Mouse (Mus musculus) midbrain, embryonic 11.5 days (tissue): ENCODE measurements around the gene Pnpla8. TPM values are rescaled to one million over a fixed set of nuclear protein-coding genes. Genes with fewer than 3 reads are reported as not detected.
"Not testable (repeated sequence)": the region's sequence is repeated elsewhere in the genome, so short reads cannot be mapped to it uniquely, and the experiment has no call there.

Experiments
- ATAC-seq: fragments of 200-750 bp; cut with Nextera tagmentation; 2 replicates; pipeline ENCODE4 v1.8.0; 2017; ENCODE audit warnings: moderate TSS enrichment, moderate library complexity; ENCODE audit not compliant: low FRiP score
- DNase-seq: peaks from one replicate; pipeline ENCODE4 v3.0.0; 2015; ENCODE audit warnings: low spot score; ENCODE audit errors: missing footprints
- H3K27ac ChIP-seq: fragments of 300-500 bp; sonication (generic); 2 replicates; pipeline ENCODE4 v1.5.1; 2014; ENCODE audit warnings: low read depth, low read length
- H3K27me3 ChIP-seq: fragments of 300-500 bp; sonication (generic); 2 replicates; pipeline ENCODE4 v1.6.1; 2014; ENCODE audit warnings: mild to moderate bottlenecking, low read length, moderate library complexity, mixed read lengths; ENCODE audit not compliant: control insufficient read depth, insufficient read depth
- H3K36me3 ChIP-seq: fragments of 300-500 bp; sonication (generic); 2 replicates; pipeline ENCODE4 v1.6.1; 2014; ENCODE audit warnings: mild to moderate bottlenecking, low read length, moderate library complexity, mixed read lengths; ENCODE audit not compliant: control insufficient read depth, insufficient read depth
- H3K4me1 ChIP-seq: fragments of 300-500 bp; sonication (generic); 2 replicates; pipeline ENCODE4 v1.6.1; 2014; ENCODE audit warnings: low read length; ENCODE audit not compliant: control insufficient read depth, insufficient read depth
- H3K4me2 ChIP-seq: fragments of 300-500 bp; sonication (generic); 2 replicates; pipeline ENCODE4 v1.6.1; 2014; ENCODE audit warnings: mild to moderate bottlenecking, moderate library complexity
- H3K4me3 ChIP-seq: fragments of 300-500 bp; sonication (generic); 2 replicates; pipeline ENCODE4 v1.5.1; 2014; ENCODE audit warnings: low read depth, low read length
- H3K9ac ChIP-seq: fragments of 300-500 bp; sonication (generic); 2 replicates; pipeline ENCODE4 v1.6.1; 2014; ENCODE audit warnings: low read length
- H3K9me3 ChIP-seq: fragments of 300-500 bp; sonication (generic); 2 replicates; pipeline ENCODE4 v1.6.1; 2016; ENCODE audit warnings: low read length; ENCODE audit not compliant: control insufficient read depth
- WGBS: fragments of 180-500 bp; shearing (Covaris S2); extraction: QIAGEN DNeasy Blood & Tissue Kit; methylation state at CpG from one replicate; pipeline ENCODE4 v1.1.7; 2014; 5-methylcytosine and 5-hydroxymethylcytosine counted together
- polyA plus RNA-seq: library from polyadenylated mRNA; unstranded; fragments of >200 nt; fragmentation: Nextera tagmentation; extraction: Ambion mirVana; gene quantifications from 2 replicates; pipeline ENCODE4 v1.2.1, GENCODE M21; 2014

The Pnpla8 gene
- polyA plus RNA-seq, 1 experiment from 2014 or later, result 95.6 TPM

DNA sequence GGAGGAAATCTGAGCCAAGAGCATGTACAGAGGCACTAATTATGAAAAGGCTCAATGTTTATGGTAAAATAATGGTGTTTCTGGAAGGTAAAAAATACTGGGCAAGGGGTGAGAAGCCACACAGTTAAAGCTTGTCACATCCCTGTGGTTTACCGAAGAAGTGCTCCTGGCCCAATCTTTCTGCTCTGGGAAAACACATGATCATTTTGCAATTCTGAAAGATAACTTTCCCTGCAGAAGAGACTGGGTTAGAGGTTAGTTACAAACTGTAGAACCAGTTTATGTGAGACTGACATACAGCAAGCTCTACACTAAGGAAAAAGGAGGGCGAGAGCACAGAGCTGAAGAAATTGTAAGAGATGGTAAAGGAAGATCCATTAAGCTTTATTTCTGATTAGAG lies 46.0 kb downstream of the Pnpla8 start:
- no peak for ATAC-seq
- no peak overlapping the region for H3K9ac ChIP-seq
- DNase-seq, result no peak
- H3K4me3 ChIP-seq, result no peak overlapping the region
- H3K4me1 ChIP-seq, result peaks cover 6% of the 10 kb centered on the region; the same call in 1 of the 2 replicates
- H3K36me3 ChIP-seq, result no peaks in the 10 kb centered on the region
- H3K9me3 ChIP-seq, result no peaks in the 10 kb centered on the region
- WGBS, result 93% methylated on average over 2 of the region's 2 CpGs
- no peaks in the 10 kb centered on the region for H3K27me3 ChIP-seq
- no peak overlapping the region for H3K27ac ChIP-seq
- H3K4me2 ChIP-seq, result no peak overlapping the region

- H3K9ac ChIP-seq, result peak overlapping the region; percentile 84
- H3K4me3 ChIP-seq, result peak overlapping the region; percentile 82
- no peaks in the 10 kb centered on the region for H3K9me3 ChIP-seq
- peak; percentile 100 for ATAC-seq
- under 1% methylated on average over 36 of the region's 38 CpGs for WGBS
- H3K27ac ChIP-seq, result peak overlapping the region; percentile 93
- peak overlapping the region; percentile 74 for H3K4me2 ChIP-seq
- H3K4me1 ChIP-seq, result peaks cover 6% of the 10 kb centered on the region; the same call in 1 of the 2 replicates
- no peaks in the 10 kb centered on the region for H3K36me3 ChIP-seq
- no peaks in the 10 kb centered on the region for H3K27me3 ChIP-seq
- peak; percentile 100 for DNase-seq
Measured at GRCm38 (mm10) chr12:44268728-44269302, 47.6 kb downstream of the Pnpla8 start.

GRCm38 (mm10) chr12:44269311-44269831 lies 48.2 kb downstream of the Pnpla8 start:
- Histone ChIP-seq H3K27ac (peak overlapping the region; percentile 93), H3K9ac (peak overlapping the region; percentile 84), H3K9me3 (no peaks in the 10 kb centered on the region), H3K4me1 (peaks cover 6% of the 10 kb centered on the region; the same call in 1 of the 2 replicates), H3K36me3 (no peaks in the 10 kb centered on the region), H3K27me3 (no peaks in the 10 kb centered on the region), H3K4me3 (peak overlapping the region; percentile 82), H3K4me2 (peak overlapping the region; percentile 74)
- peak; percentile 98 for DNase-seq
- 0% methylated on average over 28 of the region's 46 CpGs for WGBS
- peak; percentile 95 for ATAC-seq

DNA sequence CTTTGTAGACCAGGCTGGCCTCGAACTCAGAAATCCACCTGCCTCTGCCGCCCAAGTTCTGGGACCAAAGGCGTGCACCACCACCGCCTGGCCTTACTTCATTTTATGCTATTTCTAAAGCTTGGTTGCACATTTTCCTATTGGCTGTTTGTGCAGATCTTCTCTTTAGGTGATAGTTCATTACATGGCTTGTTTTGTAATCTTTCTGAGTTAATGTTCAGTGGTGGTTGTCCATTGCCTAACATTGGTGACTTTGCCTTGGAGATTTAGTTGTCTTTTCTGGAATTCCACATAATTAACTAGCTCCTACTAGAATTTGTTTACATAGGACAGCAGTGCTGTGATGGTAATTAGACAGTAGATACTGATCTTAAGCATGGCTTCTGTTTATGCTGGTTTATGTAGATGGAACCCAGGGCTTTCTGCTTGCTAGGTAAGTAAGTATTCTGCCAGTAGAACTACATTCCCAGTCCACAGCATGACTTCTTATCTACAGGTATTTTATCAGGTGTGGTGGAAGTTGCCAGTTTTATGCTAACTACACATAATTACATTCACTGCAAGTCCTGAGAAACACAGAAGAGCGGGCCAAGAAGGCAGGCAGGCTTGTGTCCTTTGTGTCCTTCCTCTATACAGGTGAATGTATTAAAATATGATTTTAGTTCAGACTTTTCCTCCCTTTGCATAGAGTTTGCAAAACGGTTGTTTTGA lies 53.1 kb downstream of the Pnpla8 start:
- H3K27ac ChIP-seq, result no peak overlapping the region
- H3K36me3 ChIP-seq, result no peaks in the 10 kb centered on the region
- WGBS, result 91% methylated on average over 6 of the region's 6 CpGs
- no peak overlapping the region for H3K4me3 ChIP-seq
- H3K27me3 ChIP-seq, result no peaks in the 10 kb centered on the region
- no peaks in the 10 kb centered on the region for H3K9me3 ChIP-seq
- ATAC-seq, result no peak
- no peak for DNase-seq
- H3K4me1 ChIP-seq, result 0 out of 2 replicates have a peak, but pooled peaks cover 2% of the 10 kb centered on the region
- H3K9ac ChIP-seq, result no peak overlapping the region
- no peak overlapping the region for H3K4me2 ChIP-seq

GRCm38 (mm10) chr12:44280147-44280546 lies 59.0 kb downstream of the Pnpla8 start:
- H3K27me3 ChIP-seq, H3K4me2 ChIP-seq, H3K4me3 ChIP-seq, ATAC-seq, DNase-seq, H3K9me3 ChIP-seq, H3K4me1 ChIP-seq, H3K9ac ChIP-seq, H3K36me3 ChIP-seq, H3K27ac ChIP-seq: not testable (repeated sequence)
- 90% methylated on average over 2 of the region's 2 CpGs for WGBS

DNA sequence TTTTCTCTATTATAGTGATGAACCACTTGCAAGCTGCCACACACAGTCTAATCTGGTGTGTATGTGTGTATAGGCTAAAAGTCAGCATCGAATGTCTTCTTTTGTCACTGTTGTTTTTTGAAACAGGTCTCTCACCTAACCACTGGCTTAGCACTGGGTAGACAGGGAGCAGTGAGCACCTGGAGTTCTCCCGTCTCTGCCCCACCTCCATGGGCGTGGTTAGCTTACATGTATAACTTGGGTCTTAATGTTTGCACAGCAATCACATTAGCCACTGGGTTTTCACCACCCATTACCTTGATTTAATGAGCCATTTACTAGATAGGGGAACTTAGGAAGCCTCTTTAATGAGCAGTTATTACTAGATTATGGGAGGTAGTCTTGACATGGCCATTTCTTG lies 60.4 kb downstream of the Pnpla8 start:
- H3K36me3 ChIP-seq, result no peaks in the 10 kb centered on the region
- H3K4me2 ChIP-seq, result no peak overlapping the region
- no peak overlapping the region for H3K4me3 ChIP-seq
- no peak overlapping the region for H3K27ac ChIP-seq
- H3K4me1 ChIP-seq, result no peaks in the 10 kb centered on the region
- H3K9ac ChIP-seq, result no peak overlapping the region
- WGBS, result 89% methylated on average over 3 of the region's 3 CpGs
- DNase-seq (no peak), ATAC-seq (no peak)
- no peaks in the 10 kb centered on the region for H3K27me3 ChIP-seq
- H3K9me3 ChIP-seq, result no peaks in the 10 kb centered on the region

- H3K36me3 ChIP-seq, result no peaks in the 10 kb centered on the region
- ATAC-seq (no peak), DNase-seq (no peak)
- H3K27ac ChIP-seq, result no peak overlapping the region
- no peak overlapping the region for H3K4me2 ChIP-seq
- no peaks in the 10 kb centered on the region for H3K9me3 ChIP-seq
- no peak overlapping the region for H3K9ac ChIP-seq
- WGBS, result 84% methylated on average over 9 of the region's 9 CpGs
- no peaks in the 10 kb centered on the region for H3K4me1 ChIP-seq
- H3K27me3 ChIP-seq, result no peaks in the 10 kb centered on the region
- no peak overlapping the region for H3K4me3 ChIP-seq
Measured at GRCm38 (mm10) chr12:44283378-44283777, 62.2 kb downstream of the Pnpla8 start.

GRCm38 (mm10) chr12:44286992-44287391 lies 65.8 kb downstream of the Pnpla8 start:
- H3K36me3 ChIP-seq, result no peaks in the 10 kb centered on the region
- 95% methylated on average over 8 of the region's 8 CpGs for WGBS
- H3K27ac ChIP-seq, result no peak overlapping the region
- DNase-seq, result no peak
- H3K9ac ChIP-seq, result no peak overlapping the region
- H3K4me3 ChIP-seq, result no peak overlapping the region
- no peaks in the 10 kb centered on the region for H3K4me1 ChIP-seq
- no peaks in the 10 kb centered on the region for H3K9me3 ChIP-seq
- no peak overlapping the region for H3K4me2 ChIP-seq
- H3K27me3 ChIP-seq, result no peaks in the 10 kb centered on the region
- no peak for ATAC-seq

- H3K36me3 ChIP-seq, result 0 out of 2 replicates have a peak, but pooled peaks cover 2% of the 10 kb centered on the region
- H3K9ac ChIP-seq, result no peak overlapping the region
- H3K4me2 ChIP-seq, result no peak overlapping the region
- peak; percentile 94 for DNase-seq
- no peaks in the 10 kb centered on the region for H3K4me1 ChIP-seq
- H3K27me3 ChIP-seq, result no peaks in the 10 kb centered on the region
- H3K9me3 ChIP-seq, result no peaks in the 10 kb centered on the region
- H3K4me3 ChIP-seq, result no peak overlapping the region
- no peak overlapping the region for H3K27ac ChIP-seq
- ATAC-seq, result 0 out of 2 replicates have a peak, but pooled peaks have one; percentile 52
Measured at GRCm38 (mm10) chr12:44292281-44292680, 71.1 kb downstream of the Pnpla8 start.
